Mouse (Mus musculus) E14TG2a.4 (cell line): ENCODE measurements at regions not wholly inside any gene's neighbourhood (a gene's known extent, or its start where the extent isn't known, plus 50 kb on each side); places are given as distances from the start of the nearest gene placed in this dataset.

ENCODE experiments used
- CTCF ChIP-seq: conservative IDR thresholded peaks from 2 replicates; pipeline ENCODE4 v1.5.1; 2014; ENCODE audit warnings: low read length
- NANOG ChIP-seq: IDR thresholded peaks from 2 replicates; pipeline ENCODE4 v1.6.1; 2014; ENCODE audit warnings: borderline replicate concordance, low read length, mixed read lengths
- POU5F1 ChIP-seq: IDR thresholded peaks from 2 replicates; pipeline ENCODE4 v1.6.1; 2014; ENCODE audit warnings: low read length, borderline replicate concordance

- no peak for TF ChIP-seq CTCF
- TF ChIP-seq POU5F1: no peak
- no peak for TF ChIP-seq NANOG
These were observed 187.4 kb downstream of the Btg1 start for GRCm38 (mm10) chr10:96804030-96804784.
